8 mouse cellular contexts compared by ENCODE assay signal in genomic region chr11:48838181-48838797, GRCm38 (mm10). TPM values are rescaled to one million over a fixed set of nuclear protein-coding genes. Genes with fewer than 3 reads are reported as not detected.
DNase-seq lines count a peak whose midpoint lies in the region; ATAC-seq lines count a peak whose summit lies in the region.

No protein-coding gene starts in this region.

- no peak overlapping the region for H3K27ac ChIP-seq in heart, embryonic 11.5 days (ENCODE audit: low read depth, low read length)
- H3K27ac ChIP-seq in forebrain, embryonic 15.5 days (replicated peaks), result peak overlapping the region; percentile 63
- H3K27ac ChIP-seq in kidney, embryonic 16.5 days (ENCODE audit: low read length), result peak overlapping the region; percentile 54; the same call in 1 of the 2 replicates
- H3K27ac ChIP-seq in midbrain, embryonic 10.5 days (replicated peaks), result no peak overlapping the region

- H3K36me3 ChIP-seq in heart, embryonic 11.5 days (ENCODE audit: control insufficient read depth, insufficient read depth, low read length), result no peaks in the 10 kb centered on the region
- H3K36me3 ChIP-seq in forebrain, embryonic 15.5 days, result no peaks in the 10 kb centered on the region
- H3K36me3 ChIP-seq in kidney, embryonic 16.5 days (ENCODE audit: insufficient read depth, low read length), result no peaks in the 10 kb centered on the region
- H3K36me3 ChIP-seq in midbrain, embryonic 10.5 days, result no peaks in the 10 kb centered on the region

- H3K4me2 ChIP-seq in heart, embryonic 11.5 days, result peak overlapping the region; percentile 93
- peak overlapping the region; percentile 89 for H3K4me2 ChIP-seq in forebrain, embryonic 15.5 days (replicated peaks)
- H3K4me2 ChIP-seq in kidney, embryonic 16.5 days (replicated peaks; ENCODE audit: low read depth, low read length), result peak overlapping the region; percentile 72

- H3K4me3 ChIP-seq in heart, embryonic 11.5 days (ENCODE audit: low read depth, low read length), result peak overlapping the region; percentile 86
- H3K4me3 ChIP-seq in forebrain, embryonic 15.5 days, result peak overlapping the region; percentile 97
- peak overlapping the region; percentile 83 for H3K4me3 ChIP-seq in kidney, embryonic 16.5 days (ENCODE audit: low read length)
- peak overlapping the region; percentile 88 for H3K4me3 ChIP-seq in midbrain, embryonic 10.5 days

- 0 out of 2 replicates have a peak, but pooled peaks cover 7% of the 10 kb centered on the region for H3K27me3 ChIP-seq in heart, embryonic 11.5 days (ENCODE audit: control insufficient read depth, insufficient read depth, low read length)
- no peaks in the 10 kb centered on the region for H3K27me3 ChIP-seq in forebrain, embryonic 15.5 days
- H3K27me3 ChIP-seq in kidney, embryonic 16.5 days (ENCODE audit: insufficient read depth, low read length), result 0 out of 2 replicates have a peak, but pooled peaks cover 3% of the 10 kb centered on the region
- peaks cover 55% of the 10 kb centered on the region for H3K27me3 ChIP-seq in midbrain, embryonic 10.5 days (ENCODE audit: low read depth, poor library complexity, severe bottlenecking)

- H3K4me1 ChIP-seq in heart, embryonic 11.5 days (ENCODE audit: control insufficient read depth, insufficient read depth, low read length), result 0 out of 2 replicates have a peak, but pooled peaks cover 3% of the 10 kb centered on the region
- peaks cover 22% of the 10 kb centered on the region for H3K4me1 ChIP-seq in forebrain, embryonic 15.5 days
- peaks cover 15% of the 10 kb centered on the region for H3K4me1 ChIP-seq in kidney, embryonic 16.5 days (ENCODE audit: insufficient read depth, low read length)
- H3K4me1 ChIP-seq in midbrain, embryonic 10.5 days, result peaks cover 31% of the 10 kb centered on the region

- no peak for ATAC-seq in heart, embryonic 11.5 days (replicated peaks; ENCODE audit: insufficient number of reproducible peaks, low FRiP score, low TSS enrichment)
- ATAC-seq in forebrain, embryonic 15.5 days (replicated peaks), result peak; percentile 14; the same call in 1 of the 2 replicates
- ATAC-seq in kidney, embryonic 16.5 days (ENCODE audit: low FRiP score, low TSS enrichment), result peak; percentile 47

- no peaks in the 10 kb centered on the region for H3K9me3 ChIP-seq in heart, embryonic 11.5 days (replicated peaks; ENCODE audit: control insufficient read depth, low read length)
- no peaks in the 10 kb centered on the region for H3K9me3 ChIP-seq in forebrain, embryonic 15.5 days
- no peaks in the 10 kb centered on the region for H3K9me3 ChIP-seq in kidney, embryonic 16.5 days (ENCODE audit: low read length)
- H3K9me3 ChIP-seq in midbrain, embryonic 10.5 days (replicated peaks), result no peaks in the 10 kb centered on the region

- DNase-seq in heart, postnatal 4 days, result no peak
- DNase-seq in NIH3T3 (ENCODE audit: low read depth), result peak; percentile 42
- peak; percentile 46 for DNase-seq in midbrain, embryonic 10.5 days (ENCODE audit: low spot score)
- peak; percentile 59 for DNase-seq in testis, postnatal 10 days (ENCODE audit: low spot score)
- DNase-seq in urinary bladder, adult 18-20 months (ENCODE audit: low spot score in 2 of 2), result no peak

- peak overlapping the region; percentile 71 for H3K9ac ChIP-seq in heart, embryonic 11.5 days (ENCODE audit: low read depth, low read length)
- H3K9ac ChIP-seq in forebrain, embryonic 15.5 days (replicated peaks), result peak overlapping the region; percentile 75
- peak overlapping the region; percentile 76 for H3K9ac ChIP-seq in kidney, embryonic 16.5 days (replicated peaks; ENCODE audit: low read length)

- 2% methylated on average over 16 of the region's 16 CpGs for WGBS in heart, embryonic 11.5 days (ENCODE audit: insufficient replicate concordance)
- 2% methylated on average over 16 of the region's 16 CpGs for WGBS in forebrain, embryonic 15.5 days
- WGBS in kidney, embryonic 16.5 days, result under 1% methylated on average over 16 of the region's 16 CpGs
- WGBS in midbrain, embryonic 10.5 days, result 5% methylated on average over 16 of the region's 16 CpGs

RNA-seq across cellular contexts. Expression of gene Gm12184, which starts 11.8 kb away (rescaled TPM):
- 2.9 and 4.0 TPM in 2 replicates for polyA plus RNA-seq in heart, embryonic 11.5 days (2014; fragmentation: Nextera tagmentation; extraction: Ambion mirVana)
- 1 to 10 TPM; 4.8 to 5.1 TPM for total RNA-seq in heart, postnatal 4 days (2021)
- polyA plus RNA-seq in forebrain, embryonic 15.5 days (2015; fragmentation: Nextera tagmentation; extraction: Ambion mirVana), result 4.5 and 5.8 TPM in 2 replicates
- 0.86 and 1.2 TPM in 2 replicates for polyA plus RNA-seq in kidney, embryonic 16.5 days (2015; fragmentation: Nextera tagmentation; extraction: Ambion mirVana)
- 2.1 and 3.2 TPM in 2 replicates for polyA plus RNA-seq in midbrain, embryonic 10.5 days (2016; fragmentation: Nextera tagmentation; extraction: Ambion mirVana)

RNA-seq across cellular contexts. Expression of gene Trim7, which starts 12.3 kb away (rescaled TPM):
- polyA plus RNA-seq in heart, embryonic 11.5 days (2014; fragmentation: Nextera tagmentation; extraction: Ambion mirVana), result 0.43 and 0.70 TPM in 2 replicates
- total RNA-seq in heart, postnatal 4 days (2021), result 1 to 10 TPM; 5.3 to 5.5 TPM
- 1.4 and 1.7 TPM in 2 replicates for polyA plus RNA-seq in forebrain, embryonic 15.5 days (2015; fragmentation: Nextera tagmentation; extraction: Ambion mirVana)
- 4.4 and 4.8 TPM in 2 replicates for polyA plus RNA-seq in kidney, embryonic 16.5 days (2015; fragmentation: Nextera tagmentation; extraction: Ambion mirVana)
- polyA plus RNA-seq in midbrain, embryonic 10.5 days (2016; fragmentation: Nextera tagmentation; extraction: Ambion mirVana), result 0.32 and 0.99 TPM in 2 replicates

RNA-seq across cellular contexts. Expression of gene Trim41, which starts 21.1 kb away (rescaled TPM):
- 3.3 and 3.7 TPM in 2 replicates for polyA plus RNA-seq in heart, embryonic 11.5 days (2014; fragmentation: Nextera tagmentation; extraction: Ambion mirVana)
- total RNA-seq in heart, postnatal 4 days (2021), result 10 to 100 TPM; 36.0 to 40.1 TPM
- polyA plus RNA-seq in forebrain, embryonic 15.5 days (2015; fragmentation: Nextera tagmentation; extraction: Ambion mirVana), result 6.0 and 6.3 TPM in 2 replicates
- 7.1 and 7.2 TPM in 2 replicates for polyA plus RNA-seq in kidney, embryonic 16.5 days (2015; fragmentation: Nextera tagmentation; extraction: Ambion mirVana)
- polyA plus RNA-seq in midbrain, embryonic 10.5 days (2016; fragmentation: Nextera tagmentation; extraction: Ambion mirVana), result 4.7 and 5.3 TPM in 2 replicates

RNA-seq across cellular contexts. Expression of gene Irgm1, which starts 33.2 kb away (rescaled TPM):
- 4.9 and 5.9 TPM in 2 replicates for polyA plus RNA-seq in heart, embryonic 11.5 days (2014; fragmentation: Nextera tagmentation; extraction: Ambion mirVana)
- 1 to 10 TPM; 6.2 to 7.6 TPM for total RNA-seq in heart, postnatal 4 days (2021)
- 1.6 and 1.9 TPM in 2 replicates for polyA plus RNA-seq in forebrain, embryonic 15.5 days (2015; fragmentation: Nextera tagmentation; extraction: Ambion mirVana)
- 17.0 and 18.3 TPM in 2 replicates for polyA plus RNA-seq in kidney, embryonic 16.5 days (2015; fragmentation: Nextera tagmentation; extraction: Ambion mirVana)
- polyA plus RNA-seq in midbrain, embryonic 10.5 days (2016; fragmentation: Nextera tagmentation; extraction: Ambion mirVana), result 1.2 and 1.6 TPM in 2 replicates

RNA-seq across cellular contexts. Expression of gene Rack1, which starts 38.2 kb away (rescaled TPM):
- polyA plus RNA-seq in heart, embryonic 11.5 days (2014; fragmentation: Nextera tagmentation; extraction: Ambion mirVana), result 538 and 603 TPM in 2 replicates
- 100 to 1,000 TPM; 642 to 663 TPM for total RNA-seq in heart, postnatal 4 days (2021)
- 475 and 481 TPM in 2 replicates for polyA plus RNA-seq in forebrain, embryonic 15.5 days (2015; fragmentation: Nextera tagmentation; extraction: Ambion mirVana)
- 712 and 779 TPM in 2 replicates for polyA plus RNA-seq in kidney, embryonic 16.5 days (2015; fragmentation: Nextera tagmentation; extraction: Ambion mirVana)
- polyA plus RNA-seq in midbrain, embryonic 10.5 days (2016; fragmentation: Nextera tagmentation; extraction: Ambion mirVana), result 659 and 788 TPM in 2 replicates

Comparison
In these comparisons a context has a peak if more than half of its experiments do, and no peak if none do; other contexts are left out.
1. H3K27ac ChIP-seq: peak in forebrain, embryonic 15.5 days (single experiment) and kidney, embryonic 16.5 days (single experiment); none in heart, embryonic 11.5 days (single experiment) and midbrain, embryonic 10.5 days (single experiment).
2. DNase-seq: peak in NIH3T3 (single experiment), midbrain, embryonic 10.5 days (single experiment) and testis, postnatal 10 days (single experiment); none in heart, postnatal 4 days (single experiment) and urinary bladder, adult 18-20 months (0 of 2).
3. Peak in every context shown above with its lines, with median percentiles within 50 percentile points of each other: H3K4me2 ChIP-seq, H3K4me3 ChIP-seq and H3K9ac ChIP-seq.